8 mouse cellular contexts compared by ENCODE assay signal in genomic region chr2:32962062-32962874, GRCm38 (mm10). TPM values are rescaled to one million over a fixed set of nuclear protein-coding genes. Genes with fewer than 3 reads are reported as not detected.
DNase-seq lines count a peak whose midpoint lies in the region; ATAC-seq lines count a peak whose summit lies in the region.

No protein-coding gene starts in this region.

- no peaks in the 10 kb centered on the region for H3K27me3 ChIP-seq in erythroblast, embryonic 14.5 days (ENCODE audit: control insufficient read depth)
- H3K27me3 ChIP-seq in hindbrain, embryonic 14.5 days (ENCODE audit: control insufficient read depth, insufficient read depth, low read length), result no peaks in the 10 kb centered on the region
- no peaks in the 10 kb centered on the region for H3K27me3 ChIP-seq in midbrain, embryonic 12.5 days

- peaks cover 68% of the 10 kb centered on the region for H3K4me1 ChIP-seq in erythroblast, embryonic 14.5 days (ENCODE audit: control insufficient read depth)
- peaks cover 26% of the 10 kb centered on the region for H3K4me1 ChIP-seq in hindbrain, embryonic 14.5 days (replicated peaks; ENCODE audit: control insufficient read depth, insufficient read depth, low read length)
- H3K4me1 ChIP-seq in midbrain, embryonic 12.5 days, result peaks cover 48% of the 10 kb centered on the region

- peak overlapping the region; percentile 74 for H3K27ac ChIP-seq in hindbrain, embryonic 14.5 days
- H3K27ac ChIP-seq in midbrain, embryonic 12.5 days (replicated peaks), result peak overlapping the region; percentile 75

- under 1% methylated on average over 33 of the region's 33 CpGs for WGBS in hindbrain, embryonic 14.5 days
- under 1% methylated on average over 33 of the region's 33 CpGs for WGBS in midbrain, embryonic 12.5 days

- H3K36me3 ChIP-seq in erythroblast, embryonic 14.5 days (ENCODE audit: control insufficient read depth), result peaks cover 32% of the 10 kb centered on the region
- peaks cover 37% of the 10 kb centered on the region for H3K36me3 ChIP-seq in hindbrain, embryonic 14.5 days (replicated peaks; ENCODE audit: control insufficient read depth, insufficient read depth)
- peaks cover 28% of the 10 kb centered on the region for H3K36me3 ChIP-seq in midbrain, embryonic 12.5 days

- peak overlapping the region; percentile 75 for H3K4me3 ChIP-seq in erythroblast, embryonic 14.5 days (replicated peaks)
- peak overlapping the region; percentile 87 for H3K4me3 ChIP-seq in hindbrain, embryonic 14.5 days (replicated peaks; ENCODE audit: low read length)
- H3K4me3 ChIP-seq in midbrain, embryonic 12.5 days, result peak overlapping the region; percentile 74

- DNase-seq in urinary bladder, postnatal 14 days (ENCODE audit: low spot score), result peak; percentile 28
- no peak for DNase-seq in urinary bladder, adult 2 months (ENCODE audit: low spot score)
- DNase-seq in hindbrain, embryonic 14.5 days (ENCODE audit: low spot score), result no peak
- no peak for DNase-seq in thymus, adult 18-20 months

- H3K9ac ChIP-seq in hindbrain, embryonic 14.5 days, result peak overlapping the region; percentile 95
- H3K9ac ChIP-seq in midbrain, embryonic 12.5 days (replicated peaks), result peak overlapping the region; percentile 93

- H3K9me3 ChIP-seq in erythroblast, embryonic 14.5 days (ENCODE audit: control insufficient read depth, low read length), result no peaks in the 10 kb centered on the region
- H3K9me3 ChIP-seq in hindbrain, embryonic 14.5 days (ENCODE audit: control insufficient read depth, low read length), result no peaks in the 10 kb centered on the region
- no peaks in the 10 kb centered on the region for H3K9me3 ChIP-seq in midbrain, embryonic 12.5 days

- H3K4me2 ChIP-seq in hindbrain, embryonic 14.5 days (replicated peaks), result peak overlapping the region; percentile 86
- H3K4me2 ChIP-seq in midbrain, embryonic 12.5 days (replicated peaks), result peak overlapping the region; percentile 78

- ATAC-seq in erythroblast, adult 5-6 weeks (replicated peaks; ENCODE audit: low FRiP score, poor library complexity, severe bottlenecking), result no peak
- no peak for ATAC-seq in hindbrain, embryonic 14.5 days (ENCODE audit: low FRiP score)
- ATAC-seq in midbrain, embryonic 12.5 days (ENCODE audit: low FRiP score, low read depth), result no peak
- ATAC-seq in inflammation-experienced regulatory T-cells, adult 6 months, result no peak

RNA-seq across cellular contexts. Expression of gene Lrsam1, which starts 0.9 kb away (rescaled TPM):
- 0.18 and 0.20 TPM in 2 replicates for polyA plus RNA-seq in erythroblast, embryonic 14.5 days (2012)
- total RNA-seq in erythroblast, adult 5-6 weeks (2015; ENCODE audit: low replicate concordance), result 3.1 and 6.5 TPM in 2 replicates
- 1.7 and 3.5 TPM in 2 replicates for total RNA-seq in erythroblast, adult 5-6 weeks (2017; ENCODE audit: low replicate concordance)
- polyA plus RNA-seq in urinary bladder, adult 2 months (2012; rRNA removed), result 15.1 and 15.9 TPM in 2 replicates
- polyA plus RNA-seq in hindbrain, embryonic 14.5 days (2014; fragmentation: Nextera tagmentation; extraction: Ambion mirVana), result 20.2 and 22.4 TPM in 2 replicates
- polyA plus RNA-seq in midbrain, embryonic 12.5 days (2016; fragmentation: Nextera tagmentation; extraction: Ambion mirVana), result 16.2 and 21.1 TPM in 2 replicates
- polyA plus RNA-seq in inflammation-experienced regulatory T-cells, adult 6 months (2017; shearing (Covaris generic)), result 1 to 10 TPM; 4.2 to 7.3 (median 7.3) TPM

RNA-seq across cellular contexts. Expression of gene Rpl12, which starts 0.9 kb away (rescaled TPM):
- 157 and 173 TPM in 2 replicates for polyA plus RNA-seq in erythroblast, embryonic 14.5 days (2012)
- total RNA-seq in erythroblast, adult 5-6 weeks (2015; ENCODE audit: low replicate concordance), result 305 and 430 TPM in 2 replicates
- total RNA-seq in erythroblast, adult 5-6 weeks (2017; ENCODE audit: low replicate concordance), result 287 and 320 TPM in 2 replicates
- 1,100 and 1,122 TPM in 2 replicates for polyA plus RNA-seq in urinary bladder, adult 2 months (2012; rRNA removed)
- polyA plus RNA-seq in hindbrain, embryonic 14.5 days (2014; fragmentation: Nextera tagmentation; extraction: Ambion mirVana), result 106 and 113 TPM in 2 replicates
- polyA plus RNA-seq in midbrain, embryonic 12.5 days (2016; fragmentation: Nextera tagmentation; extraction: Ambion mirVana), result 108 and 111 TPM in 2 replicates
- 100 to 1,000 TPM in 1 of 3 experiments, 10 to 100 TPM in 2; 18.9 to 858 (median 48.2) TPM for polyA plus RNA-seq in inflammation-experienced regulatory T-cells, adult 6 months (2017; shearing (Covaris generic))

RNA-seq across cellular contexts. Expression of gene Slc2a8, which starts 19.6 kb away (rescaled TPM):
- polyA plus RNA-seq in erythroblast, embryonic 14.5 days (2012), result 4.3 and 7.0 TPM in 2 replicates
- total RNA-seq in erythroblast, adult 5-6 weeks (2015; ENCODE audit: low replicate concordance), result 1.2 and 2.3 TPM in 2 replicates
- 0.34 and 0.98 TPM in 2 replicates for total RNA-seq in erythroblast, adult 5-6 weeks (2017; ENCODE audit: low replicate concordance)
- 21.0 and 21.5 TPM in 2 replicates for polyA plus RNA-seq in urinary bladder, adult 2 months (2012; rRNA removed)
- 16.3 and 17.4 TPM in 2 replicates for polyA plus RNA-seq in hindbrain, embryonic 14.5 days (2014; fragmentation: Nextera tagmentation; extraction: Ambion mirVana)
- polyA plus RNA-seq in midbrain, embryonic 12.5 days (2016; fragmentation: Nextera tagmentation; extraction: Ambion mirVana), result 21.3 and 24.1 TPM in 2 replicates
- polyA plus RNA-seq in inflammation-experienced regulatory T-cells, adult 6 months (2017; shearing (Covaris generic)), result 1 to 10 TPM; 2.0 to 5.0 (median 2.5) TPM
